Mouse (Mus musculus) embryonic facial prominence, embryonic 11.5 days (tissue): ENCODE results near the gene Gm17334. TPM values are rescaled to one million over a fixed set of nuclear protein-coding genes. Genes with fewer than 3 reads are reported as not detected.

Source experiments
- ATAC-seq: fragments of 200-750 bp; cut with Nextera tagmentation; replicated peaks from 2 replicates; pipeline ENCODE4 v1.8.0; 2017; ENCODE audit warnings: low read depth; ENCODE audit not compliant: insufficient number of reproducible peaks, low FRiP score, low TSS enrichment
- DNase-seq: peaks from one replicate; pipeline ENCODE4 v3.0.0-alpha.2; 2015; ENCODE audit warnings: low spot score
- H3K27ac ChIP-seq: fragments of 300-500 bp; sonication (generic); replicated peaks from 2 replicates; pipeline ENCODE4 v1.5.1; 2014; ENCODE audit warnings: mild to moderate bottlenecking, low read depth, low read length, control low read depth
- H3K27me3 ChIP-seq: fragments of 300-500 bp; sonication (generic); 2 replicates; pipeline ENCODE4 v1.6.1; 2014; ENCODE audit warnings: mild to moderate bottlenecking, low read length, moderate library complexity, mixed read lengths; ENCODE audit not compliant: control insufficient read depth, insufficient read depth
- H3K36me3 ChIP-seq: fragments of 300-500 bp; sonication (generic); replicated peaks from 2 replicates; pipeline ENCODE4 v1.6.1; 2014; ENCODE audit warnings: low read depth, mild to moderate bottlenecking, low read length, moderate library complexity, mixed read lengths; ENCODE audit not compliant: control insufficient read depth, insufficient read depth
- H3K4me1 ChIP-seq: fragments of 300-500 bp; sonication (generic); 2 replicates; pipeline ENCODE4 v1.6.1; 2014; ENCODE audit warnings: low read length, mixed read lengths; ENCODE audit not compliant: control insufficient read depth, insufficient read depth
- H3K4me2 ChIP-seq: fragments of 300-500 bp; sonication (generic); 2 replicates; pipeline ENCODE4 v1.6.1; 2014; ENCODE audit warnings: low read depth, mild to moderate bottlenecking, control low read depth, low read length, moderate library complexity
- H3K4me3 ChIP-seq: fragments of 300-500 bp; sonication (generic); 2 replicates; pipeline ENCODE4 v1.5.1; 2014; ENCODE audit warnings: low read depth, low read length, control low read depth
- H3K9ac ChIP-seq: fragments of 300-500 bp; sonication (generic); replicated peaks from 2 replicates; pipeline ENCODE4 v1.6.1; 2014; ENCODE audit warnings: mild to moderate bottlenecking, control low read depth, low read length
- H3K9me3 ChIP-seq: fragments of 300-500 bp; sonication (generic); replicated peaks from 2 replicates; pipeline ENCODE4 v1.6.1; 2016; ENCODE audit warnings: mild to moderate bottlenecking, low read length, inconsistent platforms, mixed read lengths; ENCODE audit not compliant: control insufficient read depth
- WGBS: fragments of 180-500 bp; shearing (Covaris S2); extraction: QIAGEN DNeasy Blood & Tissue Kit; methylation state at CpG from one replicate; pipeline ENCODE4 v1.1.7; 2014; 5-methylcytosine and 5-hydroxymethylcytosine counted together
- polyA plus RNA-seq: library from polyadenylated mRNA; unstranded; fragments of >200 nt; fragmentation: Nextera tagmentation; extraction: Ambion mirVana; gene quantifications from 2 replicates; pipeline ENCODE4 v1.2.1, GENCODE M21; 2014

Gene Gm17334
- polyA plus RNA-seq, 1 experiment from 2014 or later, result not detected

GRCm38 (mm10) chr11:53764581-53764980 lies 8.4 kb downstream of the Gm17334 start:
- ATAC-seq, result no peak
- peaks cover 7% of the 10 kb centered on the region for H3K4me1 ChIP-seq
- DNase-seq, result no peak
- no peak overlapping the region for H3K9ac ChIP-seq
- no peaks in the 10 kb centered on the region for H3K36me3 ChIP-seq
- no peak overlapping the region for H3K27ac ChIP-seq
- no peaks in the 10 kb centered on the region; the same call in 1 of the 2 replicates for H3K27me3 ChIP-seq
- no peak overlapping the region for H3K4me2 ChIP-seq
- no peak overlapping the region for H3K4me3 ChIP-seq
- H3K9me3 ChIP-seq, result no peaks in the 10 kb centered on the region
- 45% methylated on average over 5 of the region's 5 CpGs for WGBS

DNA sequence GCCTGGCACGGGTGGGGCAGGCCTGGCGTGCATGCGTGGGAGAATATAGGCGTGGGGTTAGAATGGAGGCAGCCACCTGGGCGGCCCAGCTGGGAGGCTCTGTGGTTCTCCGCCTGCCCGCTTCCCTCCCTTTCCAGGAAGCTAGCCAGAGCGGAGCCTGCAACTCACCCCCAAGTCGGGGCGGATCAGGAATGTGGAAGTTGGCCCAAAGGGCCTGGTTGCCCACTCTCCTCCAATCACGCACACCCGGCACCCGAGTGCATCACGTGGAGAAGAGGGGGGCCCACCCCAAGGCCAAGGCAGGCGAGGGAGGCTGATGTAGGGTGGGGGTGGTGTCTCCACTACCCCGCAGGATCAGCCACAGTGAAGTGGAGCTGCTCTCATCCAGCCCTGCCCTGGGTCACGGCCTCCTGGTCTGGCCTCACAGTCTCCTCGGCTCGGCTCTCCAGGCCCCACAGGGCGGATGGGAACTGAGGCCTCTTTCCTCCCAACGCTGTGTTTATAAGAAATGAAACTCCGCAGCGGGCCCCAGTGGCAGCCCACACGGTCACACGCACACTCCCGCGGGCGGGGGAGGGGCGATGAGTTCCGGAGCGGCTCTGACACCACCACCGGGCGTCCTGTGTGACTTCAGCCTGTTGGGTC lies 9.4 kb downstream of the Gm17334 start:
- Histone ChIP-seq H3K4me1 (peaks cover 7% of the 10 kb centered on the region; the same call in 1 of the 2 replicates), H3K4me3 (peak overlapping the region; percentile 27), H3K27ac (peak overlapping the region; percentile 75), H3K27me3 (no peaks in the 10 kb centered on the region; the same call in 1 of the 2 replicates), H3K36me3 (no peaks in the 10 kb centered on the region), H3K9ac (peak overlapping the region; percentile 68), H3K9me3 (no peaks in the 10 kb centered on the region), H3K4me2 (peak overlapping the region; percentile 78)
- DNase-seq, result peak; percentile 83
- WGBS, result under 1% methylated on average over 33 of the region's 33 CpGs
- ATAC-seq, result peak; percentile 72

DNA sequence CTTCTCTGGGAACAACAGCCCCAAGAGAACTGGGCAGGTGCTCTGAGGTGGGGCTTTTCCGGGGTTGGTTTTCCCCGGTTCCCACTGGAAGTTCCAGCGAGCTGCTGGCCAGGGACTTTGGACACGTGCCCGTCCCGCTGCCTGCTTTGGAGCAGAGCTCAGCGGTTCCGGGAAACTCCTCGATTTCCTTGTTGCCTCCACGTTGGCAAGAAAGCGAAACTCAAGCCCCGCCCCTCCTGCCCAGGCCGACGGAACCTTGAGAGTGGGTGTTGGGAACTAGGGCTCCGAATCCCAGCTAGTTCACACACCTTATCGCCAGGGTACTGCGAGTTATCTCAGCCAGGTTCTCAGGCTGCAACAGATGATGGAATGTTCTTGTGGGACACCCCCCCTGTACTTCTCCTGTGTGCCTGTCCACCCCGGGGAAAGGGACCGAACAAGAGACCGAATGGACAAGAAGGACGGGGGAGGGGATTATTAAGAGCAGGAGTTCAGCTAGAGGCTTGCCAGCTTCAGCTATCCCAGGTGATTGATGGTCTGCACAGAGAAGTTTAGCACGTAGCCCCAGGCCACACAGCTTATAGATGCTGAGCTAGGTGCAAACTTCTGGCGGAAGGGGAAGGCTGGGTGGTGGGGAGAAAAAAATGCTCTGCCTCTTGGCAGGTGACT lies 10.0 kb downstream of the Gm17334 start:
- 9% methylated on average over 23 of the region's 23 CpGs for WGBS
- Histone ChIP-seq H3K4me1 (peaks cover 7% of the 10 kb centered on the region; the same call in 1 of the 2 replicates), H3K9ac (peak overlapping the region; percentile 68), H3K9me3 (no peaks in the 10 kb centered on the region), H3K27me3 (no peaks in the 10 kb centered on the region; the same call in 1 of the 2 replicates), H3K36me3 (no peaks in the 10 kb centered on the region), H3K27ac (peak overlapping the region; percentile 75; the same call in 1 of the 2 replicates), H3K4me2 (peak overlapping the region; percentile 78), H3K4me3 (peak overlapping the region; percentile 27)
- ATAC-seq (no peak), DNase-seq (peak; percentile 52)

DNA sequence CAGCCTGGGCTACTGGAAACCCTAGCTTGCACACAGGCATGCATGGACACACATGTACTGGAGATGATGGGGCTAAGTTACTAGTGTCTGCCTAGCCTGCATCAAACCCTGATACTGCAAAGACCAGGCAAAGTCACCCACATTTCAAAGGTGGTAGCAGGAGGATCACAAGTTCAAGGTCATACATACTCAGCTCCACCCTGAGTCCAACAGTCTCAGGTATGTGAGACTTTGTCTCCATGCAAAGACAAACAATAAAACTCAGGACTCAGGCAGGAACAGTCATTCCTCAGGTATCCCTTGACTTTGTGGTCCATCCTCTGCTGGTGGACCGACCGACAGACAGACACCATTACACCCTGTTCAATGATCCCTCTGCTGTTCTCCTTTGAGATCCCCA lies 10.6 kb downstream of the Gm17334 start:
- no peaks in the 10 kb centered on the region for H3K9me3 ChIP-seq
- H3K4me1 ChIP-seq, result peaks cover 7% of the 10 kb centered on the region; the same call in 1 of the 2 replicates
- H3K9ac ChIP-seq, result 0 out of 2 replicates have a peak overlapping the region, but pooled peaks have one; percentile 22
- peak overlapping the region; percentile 78; the same call in 1 of the 2 replicates for H3K4me2 ChIP-seq
- no peak overlapping the region for H3K4me3 ChIP-seq
- DNase-seq (no peak), ATAC-seq (no peak)
- no peaks in the 10 kb centered on the region; the same call in 1 of the 2 replicates for H3K27me3 ChIP-seq
- H3K27ac ChIP-seq, result no peak overlapping the region
- WGBS, result 82% methylated on average over 2 of the region's 2 CpGs
- H3K36me3 ChIP-seq, result no peaks in the 10 kb centered on the region

DNA sequence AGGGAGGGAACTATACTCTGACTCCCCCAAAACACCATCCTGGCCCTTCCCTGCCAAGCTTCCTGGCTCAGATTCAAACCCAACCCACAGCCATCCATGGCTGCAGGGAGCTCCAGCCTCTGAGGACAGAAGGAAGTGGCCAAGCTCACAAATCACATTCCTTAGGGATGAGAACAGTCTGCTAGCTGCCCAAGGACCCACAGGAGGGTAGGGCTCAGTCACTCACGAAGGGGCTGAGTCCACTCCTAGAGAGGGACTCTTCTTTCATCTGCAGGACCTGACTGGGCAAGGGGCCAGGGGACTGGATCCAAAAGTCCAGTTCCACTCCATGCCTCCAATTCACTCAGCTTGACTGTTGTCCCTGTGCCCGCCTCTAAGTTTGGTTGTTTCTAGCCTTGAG lies 11.2 kb downstream of the Gm17334 start:
- Histone ChIP-seq H3K4me1 (peaks cover 7% of the 10 kb centered on the region; the same call in 1 of the 2 replicates), H3K27ac (no peak overlapping the region), H3K4me3 (no peak overlapping the region), H3K36me3 (no peaks in the 10 kb centered on the region), H3K9ac (no peak overlapping the region), H3K4me2 (no peak overlapping the region), H3K9me3 (no peaks in the 10 kb centered on the region), H3K27me3 (no peaks in the 10 kb centered on the region; the same call in 1 of the 2 replicates)
- DNase-seq (no peak), ATAC-seq (no peak)
- 62% methylated on average over 2 of the region's 2 CpGs for WGBS

- Histone ChIP-seq H3K27me3 (no peaks in the 10 kb centered on the region; the same call in 1 of the 2 replicates), H3K4me1 (peaks cover 7% of the 10 kb centered on the region; the same call in 1 of the 2 replicates), H3K4me2 (no peak overlapping the region), H3K9me3 (no peaks in the 10 kb centered on the region), H3K4me3 (no peak overlapping the region), H3K27ac (no peak overlapping the region), H3K36me3 (no peaks in the 10 kb centered on the region), H3K9ac (no peak overlapping the region)
- WGBS, result 77% methylated on average over 5 of the region's 5 CpGs
- DNase-seq, result no peak
- ATAC-seq, result no peak
These were observed 11.7 kb downstream of the Gm17334 start for GRCm38 (mm10) chr11:53761284-53761683.

DNA sequence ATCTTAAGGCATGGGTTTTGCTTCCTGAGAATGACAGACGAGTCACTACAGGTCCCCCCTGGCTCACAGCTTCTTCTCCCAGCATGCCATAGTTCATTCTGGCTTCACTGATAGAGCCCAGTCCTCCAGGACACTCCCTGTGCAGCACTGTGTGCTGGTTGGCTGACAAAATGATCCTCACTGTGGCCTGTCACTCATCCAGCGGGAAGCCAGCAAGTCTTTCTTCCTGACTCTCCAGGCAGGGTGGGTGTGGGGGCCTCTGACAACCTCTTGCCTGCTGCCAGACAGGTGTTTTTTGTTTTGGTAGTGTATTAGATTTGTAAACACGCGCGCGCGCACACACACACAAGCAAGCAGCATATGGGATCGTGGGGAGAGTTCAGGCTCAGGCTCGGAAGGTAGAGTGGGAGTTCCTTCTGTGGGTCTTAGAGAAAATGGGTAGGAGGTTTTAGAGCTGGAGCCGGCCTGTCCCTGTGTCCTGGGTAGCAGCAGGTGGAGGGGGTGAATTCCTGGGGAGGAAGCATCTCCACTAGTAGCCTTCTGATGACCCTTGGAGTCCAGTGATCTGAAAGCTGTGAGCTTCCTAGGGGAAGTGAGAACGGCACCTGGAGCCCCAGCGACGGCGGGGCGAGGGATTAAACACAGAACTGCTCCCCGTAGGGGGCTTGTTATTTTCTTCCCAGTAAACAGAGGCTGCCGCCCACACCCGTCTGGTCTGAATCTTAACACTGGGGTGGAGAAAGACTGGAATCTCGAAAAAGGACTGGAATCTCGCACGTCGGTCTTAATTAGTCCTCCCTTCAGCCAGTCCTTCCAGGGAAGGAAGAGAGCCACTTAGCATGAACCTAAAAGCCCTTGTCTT lies 13.2 kb downstream of the Gm17334 start:
- no peak overlapping the region for H3K9ac ChIP-seq
- H3K4me2 ChIP-seq, result no peak overlapping the region
- no peak for ATAC-seq
- H3K9me3 ChIP-seq, result no peaks in the 10 kb centered on the region
- no peak overlapping the region for H3K27ac ChIP-seq
- DNase-seq, result peak; percentile 27
- H3K4me1 ChIP-seq, result peaks cover 7% of the 10 kb centered on the region; the same call in 1 of the 2 replicates
- WGBS, result 8% methylated on average over 22 of the region's 22 CpGs
- no peaks in the 10 kb centered on the region; the same call in 1 of the 2 replicates for H3K27me3 ChIP-seq
- no peak overlapping the region for H3K4me3 ChIP-seq
- H3K36me3 ChIP-seq, result no peaks in the 10 kb centered on the region
